Comparison of ENCODE assay signal across 13 mouse cellular contexts in the genomic region with DNA sequence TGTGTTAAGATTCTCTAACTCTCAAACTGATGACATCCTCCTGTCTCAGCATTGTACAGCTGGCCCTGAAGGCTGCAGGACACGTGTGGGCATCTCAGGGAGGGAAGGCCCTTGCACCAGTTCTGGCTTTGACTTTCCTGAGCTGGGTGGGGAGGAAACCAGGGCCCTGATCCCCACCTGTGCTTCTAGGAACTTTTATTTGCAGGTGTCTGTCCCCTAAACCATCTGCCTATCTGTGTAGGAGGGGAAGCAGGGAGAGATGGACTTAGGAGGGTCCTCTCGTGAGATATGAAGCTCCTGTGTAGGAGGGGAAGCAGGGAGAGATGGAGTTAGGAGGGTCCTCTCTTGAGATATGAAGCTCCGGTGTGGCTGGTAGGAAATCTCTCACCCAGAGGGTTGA. TPM values are rescaled to one million over a fixed set of nuclear protein-coding genes. Genes with fewer than 3 reads are reported as not detected.
DNase-seq lines count a peak whose midpoint lies in the region; ATAC-seq and TF ChIP-seq lines count a peak whose summit lies in the region.
"Had no signal": no experiment of that assay in that cellular context is flagged by ENCODE, and none has a peak within 500 bp of the region (broad histone marks: within the 10 kb centered on the region; RNA-seq: fewer than 3 reads in every experiment).

No protein-coding gene starts in this region.

- no peak overlapping the region for H3K9ac ChIP-seq in liver, embryonic 11.5 days (ENCODE audit: low read depth, low read length)
- H3K9ac ChIP-seq in liver, postnatal 0 days (replicated peaks), result no peak overlapping the region
- H3K9ac ChIP-seq in liver, embryonic 16.5 days (ENCODE audit: low read depth, low read length), result no peak overlapping the region

- H3K27me3 ChIP-seq in heart, embryonic 10.5 days (ENCODE audit: insufficient read depth, poor library complexity, severe bottlenecking), result no peaks in the 10 kb centered on the region
- H3K27me3 ChIP-seq in liver, embryonic 11.5 days (replicated peaks; ENCODE audit: control insufficient read depth, insufficient read depth, low read length), result no peaks in the 10 kb centered on the region
- H3K27me3 ChIP-seq in liver, postnatal 0 days (ENCODE audit: insufficient read depth, low read length), result no peaks in the 10 kb centered on the region
- H3K27me3 ChIP-seq in liver, embryonic 16.5 days (ENCODE audit: control insufficient read depth, insufficient read depth, low read depth, low read length), result no peaks in the 10 kb centered on the region

- TF ChIP-seq POLR2A in embryonic fibroblast, embryonic 13.5 days (IDR thresholded peaks at IDR 0.05; ENCODE audit: low read depth, low read length), result no peak

- peak overlapping the region; percentile 85 for H3K27ac ChIP-seq in heart, embryonic 10.5 days
- H3K27ac ChIP-seq in liver, embryonic 11.5 days (ENCODE audit: low read depth, low read length), result peak overlapping the region; percentile 35
- no peak overlapping the region for H3K27ac ChIP-seq in liver, postnatal 0 days (ENCODE audit: low read depth)
- peak overlapping the region; percentile 83 for H3K27ac ChIP-seq in embryonic fibroblast, embryonic 13.5 days (ENCODE audit: insufficient read depth, low read length)
- H3K27ac ChIP-seq in liver, embryonic 16.5 days (ENCODE audit: low read length), result peak overlapping the region; percentile 45

- no peak for ATAC-seq in liver, embryonic 11.5 days (replicated peaks; ENCODE audit: low FRiP score)
- no peak for ATAC-seq in liver, postnatal 0 days
- ATAC-seq in liver, embryonic 16.5 days (ENCODE audit: low read depth), result no peak
- no peak for ATAC-seq in activated CD4-positive, CD25-positive, alpha-beta regulatory T cell, adult 4 months

- no peaks in the 10 kb centered on the region for H3K9me3 ChIP-seq in heart, embryonic 10.5 days
- no peaks in the 10 kb centered on the region for H3K9me3 ChIP-seq in liver, embryonic 11.5 days (ENCODE audit: control insufficient read depth, low read length)
- no peaks in the 10 kb centered on the region for H3K9me3 ChIP-seq in liver, postnatal 0 days (ENCODE audit: low read length)
- no peaks in the 10 kb centered on the region for H3K9me3 ChIP-seq in liver, embryonic 16.5 days (replicated peaks; ENCODE audit: control insufficient read depth, low read length)

- H3K4me3 ChIP-seq in heart, embryonic 10.5 days, result 0 out of 2 replicates have a peak overlapping the region, but pooled peaks have one; percentile 12
- no peak overlapping the region for H3K4me3 ChIP-seq in liver, embryonic 11.5 days (ENCODE audit: low read depth, low read length)
- H3K4me3 ChIP-seq in liver, postnatal 0 days (ENCODE audit: low read depth, low read length), result no peak overlapping the region
- no peak overlapping the region for H3K4me3 ChIP-seq in embryonic fibroblast, embryonic 13.5 days (ENCODE audit: insufficient read depth, low read length)
- no peak overlapping the region for H3K4me3 ChIP-seq in liver, embryonic 16.5 days (ENCODE audit: low read depth, low read length)

- 30% methylated on average over 3 of the region's 3 CpGs for WGBS in heart, embryonic 10.5 days
- WGBS in liver, embryonic 11.5 days, result 38% methylated on average over 3 of the region's 3 CpGs
- 67% methylated on average over 3 of the region's 3 CpGs for WGBS in liver, postnatal 0 days (ENCODE audit: insufficient replicate concordance)
- WGBS in liver, embryonic 16.5 days (ENCODE audit: insufficient replicate concordance), result 63% methylated on average over 3 of the region's 3 CpGs

- DNase-seq in heart, embryonic 10.5 days (ENCODE audit: low spot score), result no peak
- no peak for DNase-seq in heart, postnatal 4 days
- no peak for DNase-seq in liver, embryonic 11.5 days (ENCODE audit: low spot score)
- DNase-seq in liver, postnatal 0 days, result no peak
- no peak for DNase-seq in layer of hippocampus, postnatal 25 days (ENCODE audit: extremely low spot score in 1 of 2, low spot score in 1 of 2)
- DNase-seq: cerebellum, adult 11-12 months; lung, adult 2 months had no signal

- no peak overlapping the region; the same call in 1 of the 2 replicates for H3K4me2 ChIP-seq in liver, embryonic 11.5 days
- no peak overlapping the region; the same call in 1 of the 2 replicates for H3K4me2 ChIP-seq in liver, postnatal 0 days (ENCODE audit: low read depth, low read length)
- no peak overlapping the region for H3K4me2 ChIP-seq in liver, embryonic 16.5 days (ENCODE audit: low read depth, low read length)

- TF ChIP-seq EP300 in liver, postnatal 0 days (IDR thresholded peaks at IDR 0.05; ENCODE audit: low read depth), result no peak

- H3K4me1 ChIP-seq in heart, embryonic 10.5 days, result peaks cover 61% of the 10 kb centered on the region
- peaks cover 32% of the 10 kb centered on the region for H3K4me1 ChIP-seq in liver, embryonic 11.5 days (replicated peaks; ENCODE audit: control insufficient read depth, insufficient read depth, low read length)
- H3K4me1 ChIP-seq in liver, postnatal 0 days (ENCODE audit: insufficient read depth), result peaks cover 19% of the 10 kb centered on the region
- peaks cover 40% of the 10 kb centered on the region for H3K4me1 ChIP-seq in embryonic fibroblast, embryonic 13.5 days (ENCODE audit: control insufficient read depth, insufficient read depth, low read length)
- peaks cover 29% of the 10 kb centered on the region for H3K4me1 ChIP-seq in liver, embryonic 16.5 days (ENCODE audit: control insufficient read depth, low read depth, low read length)

- H3K36me3 ChIP-seq in heart, embryonic 10.5 days, result 0 out of 2 replicates have a peak, but pooled peaks cover under 1% of the 10 kb centered on the region
- H3K36me3 ChIP-seq in liver, embryonic 11.5 days (ENCODE audit: control insufficient read depth, insufficient read depth, low read length), result no peaks in the 10 kb centered on the region; the same call in 1 of the 2 replicates
- no peaks in the 10 kb centered on the region for H3K36me3 ChIP-seq in liver, postnatal 0 days (replicated peaks; ENCODE audit: insufficient read depth, low read length)
- no peaks in the 10 kb centered on the region for H3K36me3 ChIP-seq in liver, embryonic 16.5 days (ENCODE audit: control insufficient read depth, insufficient read depth)

- TF ChIP-seq CTCF in liver, postnatal 0 days (IDR thresholded peaks at IDR 0.05; ENCODE audit: low read depth), result no peak
- no peak for TF ChIP-seq CTCF in embryonic fibroblast, embryonic 13.5 days (IDR thresholded peaks at IDR 0.05; ENCODE audit: borderline replicate concordance, insufficient read depth, low read length)

RNA-seq across cellular contexts. Expression of gene Tmem204, which starts 0.5 kb away (rescaled TPM):
- polyA plus RNA-seq in heart, embryonic 10.5 days (2016; fragmentation: Nextera tagmentation; extraction: Ambion mirVana), result 12.2 and 15.9 TPM in 2 replicates
- 10 to 100 TPM; 25.2 to 27.4 TPM for total RNA-seq in heart, postnatal 4 days (2021)
- polyA plus RNA-seq in liver, embryonic 11.5 days (2014; fragmentation: Nextera tagmentation; extraction: Ambion mirVana), result 8.5 and 10.1 TPM in 2 replicates
- polyA plus RNA-seq in liver, postnatal 0 days (2015; fragmentation: Nextera tagmentation; extraction: Ambion mirVana), result 8.3 and 9.4 TPM in 2 replicates
- polyA plus RNA-seq in embryonic fibroblast, embryonic 13.5 days (2011; ENCODE audit: insufficient read length, low read depth, missing spikeins), result 0.63 and 1.0 TPM in 2 replicates
- polyA plus RNA-seq in liver, embryonic 16.5 days (2015; fragmentation: Nextera tagmentation; extraction: Ambion mirVana), result 6.2 and 7.3 TPM in 2 replicates
- total RNA-seq in layer of hippocampus, postnatal 25 days (2021), result 1 to 10 TPM; 8.0 to 8.4 TPM
- polyA plus RNA-seq in activated CD4-positive, CD25-positive, alpha-beta regulatory T cell, adult 4 months (2017; shearing (Covaris generic)), result under 1 TPM in 1 of 2 experiments, not detected in 1; 0.63 TPM

RNA-seq across cellular contexts. Expression of gene Telo2, which starts 32.9 kb away (rescaled TPM):
- polyA plus RNA-seq in heart, embryonic 10.5 days (2016; fragmentation: Nextera tagmentation; extraction: Ambion mirVana), result 35.2 and 45.2 TPM in 2 replicates
- 10 to 100 TPM; 16.4 to 17.5 TPM for total RNA-seq in heart, postnatal 4 days (2021)
- polyA plus RNA-seq in liver, embryonic 11.5 days (2014; fragmentation: Nextera tagmentation; extraction: Ambion mirVana), result 46.2 and 49.6 TPM in 2 replicates
- 5.3 and 5.7 TPM in 2 replicates for polyA plus RNA-seq in liver, postnatal 0 days (2015; fragmentation: Nextera tagmentation; extraction: Ambion mirVana)
- 9.5 and 18.7 TPM in 2 replicates for polyA plus RNA-seq in embryonic fibroblast, embryonic 13.5 days (2011; ENCODE audit: insufficient read length, low read depth, missing spikeins)
- 12.2 TPM in 2 replicates for polyA plus RNA-seq in liver, embryonic 16.5 days (2015; fragmentation: Nextera tagmentation; extraction: Ambion mirVana)
- total RNA-seq in layer of hippocampus, postnatal 25 days (2021), result 10 to 100 TPM; 29.3 to 43.2 TPM
- 10 to 100 TPM; 16.8 to 18.7 TPM for polyA plus RNA-seq in activated CD4-positive, CD25-positive, alpha-beta regulatory T cell, adult 4 months (2017; shearing (Covaris generic))

RNA-seq across cellular contexts. Expression of gene Ptx4, which starts 37.7 kb away (rescaled TPM):
- polyA plus RNA-seq in heart, embryonic 10.5 days (2016; fragmentation: Nextera tagmentation; extraction: Ambion mirVana), result 0.08 and 0.15 TPM in 2 replicates
- 1 to 10 TPM; 1.4 TPM for total RNA-seq in heart, postnatal 4 days (2021)
- polyA plus RNA-seq in liver, embryonic 11.5 days (2014; fragmentation: Nextera tagmentation; extraction: Ambion mirVana), result not detected in 2 replicates
- not detected in 2 replicates for polyA plus RNA-seq in liver, postnatal 0 days (2015; fragmentation: Nextera tagmentation; extraction: Ambion mirVana)
- not detected in 2 replicates for polyA plus RNA-seq in embryonic fibroblast, embryonic 13.5 days (2011; ENCODE audit: insufficient read length, low read depth, missing spikeins)
- not detected in 2 replicates for polyA plus RNA-seq in liver, embryonic 16.5 days (2015; fragmentation: Nextera tagmentation; extraction: Ambion mirVana)
- total RNA-seq in layer of hippocampus, postnatal 25 days (2021), result 1 to 10 TPM; 2.5 to 2.9 TPM
- not detected for polyA plus RNA-seq in activated CD4-positive, CD25-positive, alpha-beta regulatory T cell, adult 4 months (2017; shearing (Covaris generic))
- total RNA-seq: adrenal gland, postnatal 14 days; midbrain, postnatal 0 days had no signal
- polyA plus RNA-seq: C2C12; lung, adult 2 months had no signal

RNA-seq across cellular contexts. Expression of gene Clcn7, which starts 50.3 kb away (rescaled TPM):
- 20.5 and 21.7 TPM in 2 replicates for polyA plus RNA-seq in heart, embryonic 10.5 days (2016; fragmentation: Nextera tagmentation; extraction: Ambion mirVana)
- 10 to 100 TPM; 25.2 to 25.6 TPM for total RNA-seq in heart, postnatal 4 days (2021)
- 18.7 and 19.7 TPM in 2 replicates for polyA plus RNA-seq in liver, embryonic 11.5 days (2014; fragmentation: Nextera tagmentation; extraction: Ambion mirVana)
- polyA plus RNA-seq in liver, postnatal 0 days (2015; fragmentation: Nextera tagmentation; extraction: Ambion mirVana), result 7.3 and 8.6 TPM in 2 replicates
- 35.8 and 36.2 TPM in 2 replicates for polyA plus RNA-seq in embryonic fibroblast, embryonic 13.5 days (2011; ENCODE audit: insufficient read length, low read depth, missing spikeins)
- 9.9 and 10.3 TPM in 2 replicates for polyA plus RNA-seq in liver, embryonic 16.5 days (2015; fragmentation: Nextera tagmentation; extraction: Ambion mirVana)
- total RNA-seq in layer of hippocampus, postnatal 25 days (2021), result 10 to 100 TPM; 49.6 to 54.2 TPM
- 10 to 100 TPM; 15.4 to 16.8 TPM for polyA plus RNA-seq in activated CD4-positive, CD25-positive, alpha-beta regulatory T cell, adult 4 months (2017; shearing (Covaris generic))
